Mouse (Mus musculus): ENCODE measurements around the gene Myl9. TPM values are rescaled to one million over a fixed set of nuclear protein-coding genes. Genes with fewer than 3 reads are reported as not detected.

The Myl9 gene
- polyA plus RNA-seq, 1 experiment from 2014 or later = 36.5 TPM

- Histone ChIP-seq H3K9ac (replicated peaks; ENCODE audit: low read depth, low read length) (no peak overlapping the region), H3K4me2 (ENCODE audit: low read length) (no peak overlapping the region), H3K27me3 (replicated peaks; ENCODE audit: control insufficient read depth, insufficient read depth, low read length) (no peaks in the 10 kb centered on the region), H3K4me3 (replicated peaks; ENCODE audit: low read length) (no peak overlapping the region), H3K4me1 (replicated peaks; ENCODE audit: control insufficient read depth, insufficient read depth, low read length) (peaks cover 51% of the 10 kb centered on the region), H3K36me3 (ENCODE audit: control insufficient read depth, insufficient read depth) (no peaks in the 10 kb centered on the region), H3K9me3 (ENCODE audit: control insufficient read depth, low read length) (no peaks in the 10 kb centered on the region), H3K27ac (ENCODE audit: low read length) (no peak overlapping the region)
- WGBS = 84% methylated on average over 7 of the region's 7 CpGs
- no peak for ATAC-seq
These were observed 37.2 kb upstream of the Myl9 start for GRCm38 (mm10) chr2:156737976-156738375.

- Histone ChIP-seq H3K4me2 (ENCODE audit: low read length) (no peak overlapping the region), H3K4me1 (replicated peaks; ENCODE audit: control insufficient read depth, insufficient read depth, low read length) (peaks cover 31% of the 10 kb centered on the region), H3K9ac (replicated peaks; ENCODE audit: low read depth, low read length) (no peak overlapping the region), H3K4me3 (replicated peaks; ENCODE audit: low read length) (no peak overlapping the region), H3K27ac (ENCODE audit: low read length) (no peak overlapping the region), H3K9me3 (ENCODE audit: control insufficient read depth, low read length) (no peaks in the 10 kb centered on the region), H3K27me3 (replicated peaks; ENCODE audit: control insufficient read depth, insufficient read depth, low read length) (no peaks in the 10 kb centered on the region), H3K36me3 (ENCODE audit: control insufficient read depth, insufficient read depth) (no peaks in the 10 kb centered on the region)
- ATAC-seq = no peak
- WGBS = 85% methylated on average over 9 of the region's 9 CpGs
These were observed 34.0 kb upstream of the Myl9 start for GRCm38 (mm10) chr2:156741265-156741664.

GRCm38 (mm10) chr2:156741998-156742397 is 33.2 kb upstream of the Myl9 start:
- Histone ChIP-seq H3K27ac (ENCODE audit: low read length) (no peak overlapping the region), H3K4me3 (replicated peaks; ENCODE audit: low read length) (no peak overlapping the region), H3K4me1 (replicated peaks; ENCODE audit: control insufficient read depth, insufficient read depth, low read length) (peaks cover 27% of the 10 kb centered on the region), H3K27me3 (replicated peaks; ENCODE audit: control insufficient read depth, insufficient read depth, low read length) (no peaks in the 10 kb centered on the region), H3K36me3 (ENCODE audit: control insufficient read depth, insufficient read depth) (no peaks in the 10 kb centered on the region), H3K9ac (replicated peaks; ENCODE audit: low read depth, low read length) (no peak overlapping the region), H3K9me3 (ENCODE audit: control insufficient read depth, low read length) (no peaks in the 10 kb centered on the region), H3K4me2 (ENCODE audit: low read length) (no peak overlapping the region)
- no peak for ATAC-seq
- WGBS = 10% methylated on average over 4 of the region's 4 CpGs

GRCm38 (mm10) chr2:156743248-156743647 is 32.0 kb upstream of the Myl9 start:
- WGBS = 83% methylated on average over 3 of the region's 3 CpGs

GRCm38 (mm10) chr2:156744414-156744813 is 30.8 kb upstream of the Myl9 start:
- no peaks in the 10 kb centered on the region for H3K27me3 ChIP-seq (replicated peaks; ENCODE audit: control insufficient read depth, insufficient read depth, low read length)
- peaks cover 21% of the 10 kb centered on the region for H3K4me1 ChIP-seq (replicated peaks; ENCODE audit: control insufficient read depth, insufficient read depth, low read length)
- no peak overlapping the region for H3K4me3 ChIP-seq (replicated peaks; ENCODE audit: low read length)
- no peak overlapping the region for H3K4me2 ChIP-seq (ENCODE audit: low read length)
- ATAC-seq = no peak
- H3K27ac ChIP-seq (ENCODE audit: low read length) = no peak overlapping the region
- no peak overlapping the region for H3K9ac ChIP-seq (replicated peaks; ENCODE audit: low read depth, low read length)
- 0 out of 2 replicates have a peak, but pooled peaks cover 8% of the 10 kb centered on the region for H3K36me3 ChIP-seq (ENCODE audit: control insufficient read depth, insufficient read depth)
- WGBS = 46% methylated on average over 5 of the region's 5 CpGs
- H3K9me3 ChIP-seq (ENCODE audit: control insufficient read depth, low read length) = no peaks in the 10 kb centered on the region

More at GRCm38 (mm10) chr2:156743248-156743647, 32.0 kb upstream of the Myl9 start:
- H3K4me2 ChIP-seq (ENCODE audit: low read length) = no peak overlapping the region
- no peak overlapping the region for H3K4me3 ChIP-seq (replicated peaks; ENCODE audit: low read length)
- peaks cover 21% of the 10 kb centered on the region for H3K4me1 ChIP-seq (replicated peaks; ENCODE audit: control insufficient read depth, insufficient read depth, low read length)
- 0 out of 2 replicates have a peak, but pooled peaks cover 4% of the 10 kb centered on the region for H3K36me3 ChIP-seq (ENCODE audit: control insufficient read depth, insufficient read depth)
- ATAC-seq = no peak; the same call in 1 of the 2 replicates
- H3K27me3 ChIP-seq (replicated peaks; ENCODE audit: control insufficient read depth, insufficient read depth, low read length) = no peaks in the 10 kb centered on the region
- no peak overlapping the region for H3K27ac ChIP-seq (ENCODE audit: low read length)
- no peak overlapping the region for H3K9ac ChIP-seq (replicated peaks; ENCODE audit: low read depth, low read length)
- H3K9me3 ChIP-seq (ENCODE audit: control insufficient read depth, low read length) = no peaks in the 10 kb centered on the region

GRCm38 (mm10) chr2:156747315-156747714 is 27.9 kb upstream of the Myl9 start:
- Histone ChIP-seq H3K9me3 (ENCODE audit: control insufficient read depth, low read length) (no peaks in the 10 kb centered on the region), H3K4me3 (replicated peaks; ENCODE audit: low read length) (no peak overlapping the region), H3K36me3 (ENCODE audit: control insufficient read depth, insufficient read depth) (peaks cover 18% of the 10 kb centered on the region), H3K4me1 (replicated peaks; ENCODE audit: control insufficient read depth, insufficient read depth, low read length) (peaks cover 4% of the 10 kb centered on the region), H3K4me2 (ENCODE audit: low read length) (no peak overlapping the region), H3K27ac (ENCODE audit: low read length) (no peak overlapping the region), H3K9ac (replicated peaks; ENCODE audit: low read depth, low read length) (no peak overlapping the region), H3K27me3 (replicated peaks; ENCODE audit: control insufficient read depth, insufficient read depth, low read length) (no peaks in the 10 kb centered on the region)
- no peak for ATAC-seq
- WGBS = 99% methylated on average over 3 of the region's 3 CpGs

- Histone ChIP-seq H3K9ac (replicated peaks; ENCODE audit: low read depth, low read length) (no peak overlapping the region), H3K9me3 (ENCODE audit: control insufficient read depth, low read length) (no peaks in the 10 kb centered on the region), H3K4me1 (replicated peaks; ENCODE audit: control insufficient read depth, insufficient read depth, low read length) (no peaks in the 10 kb centered on the region), H3K4me2 (ENCODE audit: low read length) (no peak overlapping the region), H3K27me3 (replicated peaks; ENCODE audit: control insufficient read depth, insufficient read depth, low read length) (no peaks in the 10 kb centered on the region), H3K27ac (ENCODE audit: low read length) (no peak overlapping the region), H3K4me3 (replicated peaks; ENCODE audit: low read length) (no peak overlapping the region), H3K36me3 (ENCODE audit: control insufficient read depth, insufficient read depth) (peaks cover 31% of the 10 kb centered on the region)
- WGBS = 92% methylated on average over 8 of the region's 8 CpGs
- ATAC-seq = no peak
These were observed 25.5 kb upstream of the Myl9 start for GRCm38 (mm10) chr2:156749687-156750086.

- Histone ChIP-seq H3K4me1 (replicated peaks; ENCODE audit: control insufficient read depth, insufficient read depth, low read length) (no peaks in the 10 kb centered on the region), H3K4me3 (replicated peaks; ENCODE audit: low read length) (no peak overlapping the region), H3K4me2 (ENCODE audit: low read length) (no peak overlapping the region), H3K9ac (replicated peaks; ENCODE audit: low read depth, low read length) (no peak overlapping the region), H3K27me3 (replicated peaks; ENCODE audit: control insufficient read depth, insufficient read depth, low read length) (no peaks in the 10 kb centered on the region), H3K9me3 (ENCODE audit: control insufficient read depth, low read length) (peaks cover 6% of the 10 kb centered on the region), H3K36me3 (ENCODE audit: control insufficient read depth, insufficient read depth) (peaks cover 75% of the 10 kb centered on the region), H3K27ac (ENCODE audit: low read length) (no peak overlapping the region)
- ATAC-seq = no peak
- 96% methylated on average over 9 of the region's 9 CpGs for WGBS
These were observed 18.3 kb upstream of the Myl9 start for GRCm38 (mm10) chr2:156756937-156757336.

GRCm38 (mm10) chr2:156760843-156761505 is 14.2 kb upstream of the Myl9 start:
- ATAC-seq = no peak

More at GRCm38 (mm10) chr2:156760843-156761505, 14.2 kb upstream of the Myl9 start:
- no peak overlapping the region for H3K27ac ChIP-seq (ENCODE audit: low read length)
- H3K4me3 ChIP-seq (replicated peaks; ENCODE audit: low read length) = no peak overlapping the region
- no peak overlapping the region for H3K4me2 ChIP-seq (ENCODE audit: low read length)
- no peaks in the 10 kb centered on the region for H3K27me3 ChIP-seq (replicated peaks; ENCODE audit: control insufficient read depth, insufficient read depth, low read length)
- 89% methylated on average over 5 of the region's 5 CpGs for WGBS
- peaks cover 58% of the 10 kb centered on the region for H3K36me3 ChIP-seq (ENCODE audit: control insufficient read depth, insufficient read depth)
- H3K9ac ChIP-seq (replicated peaks; ENCODE audit: low read depth, low read length) = no peak overlapping the region
- H3K9me3 ChIP-seq (ENCODE audit: control insufficient read depth, low read length) = peaks cover 6% of the 10 kb centered on the region
- H3K4me1 ChIP-seq (replicated peaks; ENCODE audit: control insufficient read depth, insufficient read depth, low read length) = no peaks in the 10 kb centered on the region

All from forebrain, embryonic 16.5 days (tissue).